Mouse (Mus musculus) forebrain, embryonic 14.5 days (tissue): ENCODE measurements around the gene Zfp984. TPM values are rescaled to one million over a fixed set of nuclear protein-coding genes. Genes with fewer than 3 reads are reported as not detected.
A peak's percentile ranks its signal among the peaks of the same experiment; 100 is the strongest.
"Not testable (repeated sequence)": the region's sequence is repeated elsewhere in the genome, so short reads cannot be mapped to it uniquely, and the experiment has no call there.

ENCODE experiments used
- ATAC-seq: fragments of 200-750 bp; cut with Nextera tagmentation; 2 replicates; pipeline ENCODE4 v1.8.0; 2017; ENCODE audit warnings: mild to moderate bottlenecking, moderate library complexity
- DNase-seq: peaks from one replicate; pipeline ENCODE4 v3.0.0-alpha.2; 2015; ENCODE audit warnings: low spot score
- H3K27ac ChIP-seq: fragments of 300-500 bp; sonication (generic); 2 replicates; pipeline ENCODE4 v1.5.1; 2014; ENCODE audit warnings: low read depth, mild to moderate bottlenecking, control low read depth, low read length, moderate library complexity
- H3K27me3 ChIP-seq: fragments of 300-500 bp; sonication (generic); replicated peaks from 2 replicates; pipeline ENCODE4 v1.6.1; 2014; ENCODE audit warnings: low read length, control low read depth, mixed read lengths; ENCODE audit not compliant: control insufficient read depth, insufficient read depth
- H3K36me3 ChIP-seq: fragments of 300-500 bp; sonication (generic); 2 replicates; pipeline ENCODE4 v1.6.1; 2014; ENCODE audit warnings: low read length, control low read depth; ENCODE audit not compliant: control insufficient read depth, insufficient read depth
- H3K4me1 ChIP-seq: fragments of 300-500 bp; sonication (generic); 2 replicates; pipeline ENCODE4 v1.6.1; 2014; ENCODE audit warnings: antibody characterized with exemption, low read length, control low read depth; ENCODE audit not compliant: control insufficient read depth, insufficient read depth
- H3K4me2 ChIP-seq: fragments of 300-500 bp; sonication (generic); 2 replicates; pipeline ENCODE4 v1.6.1; 2014; ENCODE audit warnings: mild to moderate bottlenecking, control low read depth, low read length
- H3K4me3 ChIP-seq: fragments of 300-500 bp; sonication (generic); 2 replicates; pipeline ENCODE4 v1.5.1; 2014; ENCODE audit warnings: low read depth, low read length, control low read depth
- H3K9ac ChIP-seq: fragments of 300-500 bp; sonication (generic); 2 replicates; pipeline ENCODE4 v1.6.1; 2014; ENCODE audit warnings: mild to moderate bottlenecking, low read length, control low read depth, moderate library complexity
- H3K9me3 ChIP-seq: fragments of 300-500 bp; sonication (generic); replicated peaks from 2 replicates; pipeline ENCODE4 v1.6.1; 2016; ENCODE audit warnings: low read length, control low read depth, mixed read lengths; ENCODE audit not compliant: control insufficient read depth
- WGBS: fragments of 180-500 bp; shearing (Covaris S2); extraction: QIAGEN DNeasy Blood & Tissue Kit; methylation state at CpG from one replicate; pipeline ENCODE4 v1.1.7; 2014; 5-methylcytosine and 5-hydroxymethylcytosine counted together
- polyA plus RNA-seq: library from polyadenylated mRNA; unstranded; fragments of >200 nt; fragmentation: Nextera tagmentation; extraction: Ambion mirVana; gene quantifications from 2 replicates; pipeline ENCODE4 v1.2.1, GENCODE M21; 2014

Zfp984 gene
- polyA plus RNA-seq, 1 experiment from 2014 or later, result 6.1 TPM

- ATAC-seq, H3K4me3 ChIP-seq, H3K27me3 ChIP-seq, H3K4me1 ChIP-seq, H3K27ac ChIP-seq, H3K9me3 ChIP-seq, DNase-seq, H3K36me3 ChIP-seq, H3K9ac ChIP-seq, H3K4me2 ChIP-seq: not testable (repeated sequence)
- 93% methylated on average over 14 of the region's 15 CpGs for WGBS
Observed at GRCm38 (mm10) chr4:147746255-147746654, 63.3 kb downstream of the Zfp984 start.

GRCm38 (mm10) chr4:147738636-147739369 lies 70.8 kb downstream of the Zfp984 start:
- ATAC-seq, H3K4me1 ChIP-seq, H3K9ac ChIP-seq, H3K36me3 ChIP-seq, H3K9me3 ChIP-seq, H3K27ac ChIP-seq, H3K27me3 ChIP-seq: not testable (repeated sequence)
- Histone ChIP-seq H3K4me3 (peak overlapping the region; percentile 21; the same call in 1 of the 2 replicates), H3K4me2 (peak overlapping the region; percentile 36)
- 38% methylated on average over 56 of the region's 63 CpGs for WGBS
- peak; percentile 0 for DNase-seq

Other genes with a start within 250 kb of the Zfp984 start
- gene Zfp979, start 167.3 kb downstream of the Zfp984 start, polyA plus RNA-seq, result 1.4 and 1.8 TPM in 2 replicates
- not detected in 2 replicates for gene Zfp534, start 107.2 kb downstream of the Zfp984 start, polyA plus RNA-seq
- gene Zfp933, start 38.6 kb upstream of the Zfp984 start, polyA plus RNA-seq, result 8.4 and 12.5 TPM in 2 replicates
- gene Miip, start 59.0 kb upstream of the Zfp984 start, polyA plus RNA-seq, result 36.6 and 37.1 TPM in 2 replicates
- gene Fv1, start 59.2 kb upstream of the Zfp984 start, polyA plus RNA-seq, result 9.5 and 10.2 TPM in 2 replicates
- 33.8 and 50.1 TPM in 2 replicates for gene Mfn2, start 94.9 kb upstream of the Zfp984 start, polyA plus RNA-seq
- 15.0 and 18.8 TPM in 2 replicates for gene Plod1, start 127.0 kb upstream of the Zfp984 start, polyA plus RNA-seq
- 12.5 TPM in 2 replicates for gene 2510039O18Rik, start 131.1 kb upstream of the Zfp984 start, polyA plus RNA-seq
- not detected in 2 replicates for gene Nppb, start 176.0 kb upstream of the Zfp984 start, polyA plus RNA-seq
- gene Nppa, start 190.9 kb upstream of the Zfp984 start, polyA plus RNA-seq, result 0.80 and 1.1 TPM in 2 replicates
- gene Clcn6, start 229.0 kb upstream of the Zfp984 start, polyA plus RNA-seq, result 19.1 and 24.8 TPM in 2 replicates
- gene Mthfr, start 229.3 kb upstream of the Zfp984 start, polyA plus RNA-seq, result 12.4 TPM in 2 replicates